Mouse (Mus musculus) liver, embryonic 14.5 days (tissue): ENCODE data around the gene Gm10974.

Source experiments
- CTCF ChIP-seq: IDR thresholded peaks from 2 replicates; pipeline ENCODE4 v1.5.1; 2016; ENCODE audit warnings: antibody characterized with exemption, low read depth, control low read depth
- EP300 ChIP-seq: IDR thresholded peaks from 2 replicates; pipeline ENCODE4 v1.6.1; 2016; ENCODE audit warnings: antibody characterized with exemption, low read depth

DNA sequence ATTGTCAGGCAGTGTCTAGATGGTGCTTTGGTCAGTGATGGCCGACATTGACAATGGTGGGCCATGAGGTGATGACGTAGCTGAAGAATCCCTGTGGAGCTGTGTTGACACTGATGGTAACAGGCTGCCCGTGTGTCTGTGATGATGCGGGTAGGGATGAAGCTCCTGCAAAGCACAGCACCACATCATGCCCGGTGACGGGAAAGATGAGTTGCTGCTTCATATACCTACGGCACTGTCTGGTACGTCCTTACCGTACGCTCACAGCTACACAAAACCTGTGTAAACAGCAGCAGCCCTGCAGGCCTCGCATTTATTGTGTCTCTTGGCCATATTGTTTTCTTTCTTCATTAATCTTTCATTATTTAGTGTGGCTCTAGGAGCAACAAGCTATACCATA lies 1.2 kb upstream of the Gm10974 start:
- TF ChIP-seq EP300 (no peak), CTCF (no peak)
